In the genomic region with DNA sequence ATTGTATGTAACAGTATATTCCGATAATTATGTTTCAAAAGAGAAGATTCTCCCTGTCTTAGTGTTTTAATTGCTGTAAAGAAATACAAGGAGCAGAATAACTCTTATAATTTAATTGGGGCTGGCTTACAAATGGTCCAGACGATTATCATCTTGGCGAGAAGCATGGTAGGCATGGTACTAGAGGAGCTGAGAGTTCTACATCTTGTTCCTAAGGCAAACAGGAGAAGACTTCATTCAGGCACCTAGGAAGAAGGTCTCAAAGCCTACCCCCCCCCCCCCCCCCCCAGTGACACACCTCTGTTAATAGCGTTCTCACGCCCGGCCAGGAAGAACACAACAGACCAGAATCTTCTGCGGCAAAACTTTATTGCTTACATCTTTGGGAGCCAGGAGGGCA, we compare ENCODE assay signal across 10 mouse cellular contexts.
DNase-seq lines count a peak whose midpoint lies in the region; ATAC-seq and TF ChIP-seq lines count a peak whose summit lies in the region.
"Had no signal": no experiment of that assay in that cellular context is flagged by ENCODE, and none has a peak within 500 bp of the region (broad histone marks: within the 10 kb centered on the region; RNA-seq: fewer than 3 reads in every experiment).

No protein-coding gene starts in this region.

- H3K36me3 ChIP-seq in lung, embryonic 14.5 days (ENCODE audit: insufficient read depth) = no peaks in the 10 kb centered on the region
- H3K36me3 ChIP-seq in forebrain, embryonic 13.5 days (ENCODE audit: poor library complexity, severe bottlenecking) = no peaks in the 10 kb centered on the region
- no peaks in the 10 kb centered on the region for H3K36me3 ChIP-seq in limb, embryonic 11.5 days (ENCODE audit: control insufficient read depth, insufficient read depth, low read length)
- no peaks in the 10 kb centered on the region for H3K36me3 ChIP-seq in neural tube, embryonic 14.5 days (ENCODE audit: control insufficient read depth, insufficient read depth, low read length)

- no peaks in the 10 kb centered on the region for H3K4me1 ChIP-seq in lung, embryonic 14.5 days (ENCODE audit: insufficient read depth)
- no peaks in the 10 kb centered on the region for H3K4me1 ChIP-seq in forebrain, embryonic 13.5 days
- no peaks in the 10 kb centered on the region for H3K4me1 ChIP-seq in limb, embryonic 11.5 days (ENCODE audit: control insufficient read depth, insufficient read depth, low read length)
- no peaks in the 10 kb centered on the region for H3K4me1 ChIP-seq in neural tube, embryonic 14.5 days (ENCODE audit: control insufficient read depth, insufficient read depth, low read length)

- H3K4me3 ChIP-seq in lung, embryonic 14.5 days (ENCODE audit: low read depth, low read length) = peak overlapping the region; percentile 25
- peak overlapping the region; percentile 27 for H3K4me3 ChIP-seq in forebrain, embryonic 13.5 days
- peak overlapping the region; percentile 12; the same call in 1 of the 2 replicates for H3K4me3 ChIP-seq in limb, embryonic 11.5 days (ENCODE audit: low read depth, low read length)
- peak overlapping the region; percentile 16; the same call in 1 of the 2 replicates for H3K4me3 ChIP-seq in neural tube, embryonic 14.5 days (ENCODE audit: low read depth, low read length)

- no peaks in the 10 kb centered on the region for H3K27me3 ChIP-seq in lung, embryonic 14.5 days (ENCODE audit: insufficient read depth, low read length)
- H3K27me3 ChIP-seq in forebrain, embryonic 13.5 days = no peaks in the 10 kb centered on the region
- H3K27me3 ChIP-seq in limb, embryonic 11.5 days (ENCODE audit: control insufficient read depth, insufficient read depth, low read length) = no peaks in the 10 kb centered on the region
- H3K27me3 ChIP-seq in neural tube, embryonic 14.5 days (ENCODE audit: control insufficient read depth, insufficient read depth, low read length) = no peaks in the 10 kb centered on the region

- peak; percentile 49; the same call in 1 of the 2 replicates for ATAC-seq in lung, embryonic 14.5 days (ENCODE audit: insufficient read depth)
- ATAC-seq in forebrain, embryonic 13.5 days = peak; percentile 73
- ATAC-seq in limb, embryonic 11.5 days (ENCODE audit: insufficient number of reproducible peaks, low FRiP score, low TSS enrichment, low read depth) = no peak
- ATAC-seq in neural tube, embryonic 14.5 days (ENCODE audit: low read depth) = no peak

- no peak for TF ChIP-seq CTCF in lung, embryonic 14.5 days (IDR thresholded peaks at IDR 0.05; ENCODE audit: low read depth)

- H3K27ac ChIP-seq in lung, embryonic 14.5 days (ENCODE audit: low read depth) = no peak overlapping the region
- no peak overlapping the region for H3K27ac ChIP-seq in forebrain, embryonic 13.5 days
- no peak overlapping the region for H3K27ac ChIP-seq in limb, embryonic 11.5 days (replicated peaks; ENCODE audit: low read depth, low read length)
- H3K27ac ChIP-seq in neural tube, embryonic 14.5 days (ENCODE audit: low read depth, low read length) = no peak overlapping the region

- DNase-seq in lung, embryonic 14.5 days = no peak
- DNase-seq in lung, postnatal 4 days = no peak
- DNase-seq in limb, embryonic 11.5 days (ENCODE audit: low spot score) = no peak
- DNase-seq in right cerebral cortex, postnatal 14 days = no peak
- DNase-seq in ovary, postnatal 14 days (ENCODE audit: low spot score) = no peak
- no peak for DNase-seq in frontal cortex, postnatal 10 days (ENCODE audit: low spot score in 2 of 2)
- DNase-seq: cerebellum, adult 11 months; spleen, adult 18-20 months had no signal

- WGBS in lung, embryonic 14.5 days = 50% methylated on average over 6 of the region's 7 CpGs
- 62% methylated on average over 7 of the region's 7 CpGs for WGBS in forebrain, embryonic 13.5 days
- 66% methylated on average over 7 of the region's 7 CpGs for WGBS in limb, embryonic 11.5 days
- WGBS in neural tube, embryonic 14.5 days = 61% methylated on average over 7 of the region's 7 CpGs

- H3K4me2 ChIP-seq in lung, embryonic 14.5 days = peak overlapping the region; percentile 49
- H3K4me2 ChIP-seq in forebrain, embryonic 13.5 days = peak overlapping the region; percentile 50
- H3K4me2 ChIP-seq in limb, embryonic 11.5 days (ENCODE audit: low read depth, severe bottlenecking) = peak overlapping the region; percentile 28; the same call in 1 of the 2 replicates
- H3K4me2 ChIP-seq in neural tube, embryonic 14.5 days (ENCODE audit: low read depth, low read length) = peak overlapping the region; percentile 22; the same call in 1 of the 2 replicates

- no peaks in the 10 kb centered on the region for H3K9me3 ChIP-seq in lung, embryonic 14.5 days (ENCODE audit: low read depth, low read length)
- H3K9me3 ChIP-seq in forebrain, embryonic 13.5 days (replicated peaks) = no peaks in the 10 kb centered on the region
- no peaks in the 10 kb centered on the region for H3K9me3 ChIP-seq in limb, embryonic 11.5 days (ENCODE audit: control insufficient read depth, low read length)
- no peaks in the 10 kb centered on the region for H3K9me3 ChIP-seq in neural tube, embryonic 14.5 days (ENCODE audit: control insufficient read depth, low read length)

- H3K9ac ChIP-seq in lung, embryonic 14.5 days = no peak overlapping the region
- H3K9ac ChIP-seq in forebrain, embryonic 13.5 days = no peak overlapping the region
- no peak overlapping the region for H3K9ac ChIP-seq in limb, embryonic 11.5 days (ENCODE audit: low read length)
- no peak overlapping the region for H3K9ac ChIP-seq in neural tube, embryonic 14.5 days (replicated peaks; ENCODE audit: low read depth, low read length)

Comparison
In these comparisons a context has a peak if more than half of its experiments do, and no peak if none do; other contexts are left out.
1. ATAC-seq: peak in lung, embryonic 14.5 days (single experiment) and forebrain, embryonic 13.5 days (single experiment); none in limb, embryonic 11.5 days (single experiment) and neural tube, embryonic 14.5 days (single experiment).
2. Peak in every context shown above with its lines, with median percentiles within 50 percentile points of each other: H3K4me2 ChIP-seq and H3K4me3 ChIP-seq.